Mouse (Mus musculus) cortical plate, adult 2 months (tissue): ENCODE measurements at regions not wholly inside any gene's neighbourhood (a gene's known extent, or its start where the extent isn't known, plus 50 kb on each side); places are given as distances from the start of the nearest gene placed in this dataset.

Source experiments
- CTCF ChIP-seq: fragments of 200-500 bp; IDR thresholded peaks from 2 replicates; pipeline ENCODE4 v1.5.1; 2011; ENCODE audit warnings: mild to moderate bottlenecking, control low read depth, low read length; ENCODE audit not compliant: insufficient read depth; ENCODE audit errors: extremely low read depth
- POLR2A ChIP-seq: fragments of 200-500 bp; IDR thresholded peaks from 2 replicates; pipeline ENCODE4 v1.6.1; 2011; ENCODE audit warnings: mild to moderate bottlenecking, low read length, control low read depth; ENCODE audit not compliant: insufficient read depth; ENCODE audit errors: extremely low read depth

GRCm38 (mm10) chr8:113465156-113465555 is 170.2 kb upstream of the Mon1b start:
- TF ChIP-seq CTCF (no peak), POLR2A (no peak)
